Mouse (Mus musculus): ENCODE measurements around the gene Ryk.
A peak's percentile ranks its signal among the peaks of the same experiment; 100 is the strongest.

Gene Ryk

GRCm38 (mm10) chr9:102859399-102859798 is 24.7 kb downstream of the Ryk start:
- no peak for DNase-seq

- no peak for DNase-seq
Measured at GRCm38 (mm10) chr9:102859963-102860362, 25.2 kb downstream of the Ryk start.

GRCm38 (mm10) chr9:102860802-102861469 is 26.2 kb downstream of the Ryk start:
- no peak for DNase-seq

DNA sequence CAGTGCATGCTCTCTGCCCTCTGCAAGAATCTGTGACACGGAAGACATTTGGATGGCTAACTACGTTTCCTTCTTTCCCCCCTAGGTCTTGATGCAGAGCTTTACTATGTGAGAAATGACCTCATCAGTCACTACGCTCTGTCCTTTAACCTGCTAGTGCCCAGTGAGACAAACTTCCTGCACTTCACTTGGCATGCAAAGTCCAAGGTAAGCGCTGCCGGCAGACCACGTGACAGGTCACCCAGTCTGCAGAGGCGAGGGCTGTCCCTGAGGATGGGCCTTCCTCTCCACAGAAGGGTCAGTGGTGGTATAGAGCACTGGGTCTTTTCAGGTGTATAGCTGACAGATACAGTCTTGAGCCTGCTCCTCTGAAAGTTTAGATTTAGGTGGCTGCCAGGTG is 27.1 kb downstream of the Ryk start:
- no peak for DNase-seq

GRCm38 (mm10) chr9:102862260-102862659 is 27.5 kb downstream of the Ryk start:
- no peak for DNase-seq

DNA sequence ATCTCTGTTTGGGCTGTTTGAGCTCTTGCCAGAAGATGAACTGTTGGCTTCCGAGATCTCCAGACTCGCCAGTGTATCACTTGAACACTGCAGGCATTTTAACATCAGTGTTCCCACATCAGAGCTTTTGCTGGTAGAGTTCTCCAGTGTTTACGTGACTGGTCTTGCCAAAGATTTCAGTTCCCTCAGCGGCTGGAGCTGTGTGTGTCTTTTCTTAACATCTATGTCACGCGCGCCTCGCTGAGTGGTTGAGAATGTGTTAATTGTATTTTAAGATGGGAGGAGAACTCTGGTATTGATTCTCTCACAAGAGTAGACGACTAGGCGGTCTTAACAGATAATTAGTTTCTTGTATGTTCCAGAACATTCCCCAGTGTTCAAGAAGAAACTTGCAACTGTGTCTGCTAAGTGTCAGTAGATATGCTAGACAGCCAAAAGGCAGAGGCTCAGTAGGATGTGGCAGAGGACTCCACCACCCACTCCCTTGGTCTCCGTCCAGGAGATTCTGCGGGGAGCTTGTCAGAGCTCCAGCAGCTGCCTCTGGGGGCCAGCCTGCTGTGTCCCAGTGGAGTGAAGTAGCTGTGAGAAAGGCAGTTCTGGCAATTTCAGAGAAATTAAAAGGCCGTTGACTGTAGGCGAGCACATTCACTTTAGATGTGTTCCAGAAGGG is 29.3 kb downstream of the Ryk start:
- DNase-seq: no peak

GRCm38 (mm10) chr9:102864931-102865330 is 30.2 kb downstream of the Ryk start:
- DNase-seq: no peak

- no peak for DNase-seq
Measured at GRCm38 (mm10) chr9:102865946-102866737, 31.4 kb downstream of the Ryk start.

- peak; percentile 77 for DNase-seq
Measured at GRCm38 (mm10) chr9:102866893-102867292, 32.2 kb downstream of the Ryk start.

DNA sequence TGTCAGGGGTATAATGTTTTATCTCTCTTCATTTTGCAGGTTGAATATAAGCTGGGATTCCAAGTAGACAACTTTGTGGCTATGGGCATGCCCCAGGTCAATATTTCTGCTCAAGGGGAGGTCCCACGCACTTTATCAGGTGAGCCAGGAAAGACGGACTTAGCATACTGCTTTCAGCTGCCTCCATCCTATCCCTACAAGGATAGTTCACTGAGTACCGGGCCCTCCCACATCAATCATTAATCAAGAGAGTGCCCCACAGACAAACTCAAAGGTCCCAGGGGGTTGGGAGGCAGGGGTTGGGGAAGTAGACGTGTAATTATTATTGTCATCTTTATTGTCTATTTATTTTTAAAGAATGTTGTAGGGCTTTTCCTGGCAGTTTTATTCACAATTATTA is 32.8 kb downstream of the Ryk start:
- DNase-seq: no peak

- DNase-seq: no peak
Measured at GRCm38 (mm10) chr9:102868451-102868850, 33.7 kb downstream of the Ryk start.

DNA sequence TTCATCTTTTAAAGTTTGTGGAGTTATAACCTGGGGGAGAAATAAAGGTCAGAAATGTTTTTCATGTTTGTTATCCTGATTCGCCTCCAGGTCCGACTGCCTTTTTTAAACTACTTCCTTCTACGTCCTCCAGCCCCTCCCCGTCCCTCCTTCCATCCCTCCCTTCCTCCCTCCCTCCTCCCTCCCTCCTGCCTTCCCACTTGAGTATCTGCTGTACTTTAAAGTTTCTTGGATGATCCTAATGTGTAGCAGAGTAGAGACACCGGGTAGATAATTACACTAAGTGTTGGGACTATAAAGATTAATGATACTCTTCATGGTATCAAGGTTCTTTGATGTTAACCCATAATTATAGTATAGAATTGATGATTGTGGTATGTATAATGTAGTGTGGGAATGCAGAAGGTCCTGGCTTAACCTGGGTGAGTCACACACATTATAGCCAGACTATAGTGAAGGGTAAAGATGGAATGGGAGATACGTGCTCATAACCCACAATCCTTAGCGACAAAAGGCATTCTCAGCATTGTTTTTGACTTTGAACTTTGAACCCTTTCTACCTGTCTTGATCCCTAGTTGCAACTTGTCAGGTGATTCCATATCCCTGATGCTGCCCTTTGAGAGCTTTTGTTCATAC is 41.5 kb downstream of the Ryk start:
- DNase-seq: no peak

GRCm38 (mm10) chr9:102877916-102878315 is 43.2 kb downstream of the Ryk start:
- no peak for DNase-seq

DNA sequence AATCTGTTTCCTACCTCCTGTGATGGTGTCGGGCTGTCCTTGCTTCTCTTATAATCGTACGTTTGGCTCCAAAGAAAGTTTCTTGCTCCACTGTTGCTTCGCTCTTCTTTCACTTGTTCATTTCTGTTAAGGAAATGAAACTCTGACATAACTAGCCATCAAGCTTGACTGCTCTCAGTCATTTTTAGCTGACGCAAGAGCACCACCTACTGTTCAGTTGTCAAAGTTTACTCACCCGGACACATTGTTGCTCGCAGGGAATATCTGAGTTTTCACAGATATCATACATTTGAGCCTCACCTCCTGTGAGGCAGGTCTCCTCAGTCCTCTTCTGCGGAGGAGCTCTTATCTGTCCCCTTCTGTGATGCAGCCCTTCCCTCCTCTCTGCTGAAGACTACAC is 44.8 kb downstream of the Ryk start:
- peak; percentile 49 for DNase-seq

DNA sequence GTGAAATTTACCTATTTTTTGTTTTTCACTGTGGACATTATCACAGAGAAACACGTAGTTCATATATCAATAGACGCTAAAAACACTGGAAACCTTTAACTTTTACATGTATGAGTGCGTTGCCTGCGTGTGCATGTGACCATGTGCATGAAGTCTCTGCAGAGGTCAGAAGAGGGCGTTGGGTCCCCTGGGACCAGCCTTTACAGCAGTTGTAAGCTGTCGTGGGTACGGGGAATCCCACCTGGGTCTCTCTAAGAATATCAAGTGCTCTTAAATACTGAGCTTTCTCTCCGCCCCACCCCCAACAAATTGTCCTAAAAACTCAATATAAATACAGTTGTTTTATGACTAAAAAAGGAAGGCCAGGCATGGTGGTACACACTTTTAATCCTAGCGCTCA is 50.0 kb downstream of the Ryk start:
- no peak for DNase-seq

- DNase-seq: no peak
Measured at GRCm38 (mm10) chr9:102890166-102890565, 55.4 kb downstream of the Ryk start.

GRCm38 (mm10) chr9:102892480-102893355 is 58.0 kb downstream of the Ryk start:
- no peak for DNase-seq

GRCm38 (mm10) chr9:102893356-102893870 is 58.7 kb downstream of the Ryk start:
- no peak for DNase-seq

DNA sequence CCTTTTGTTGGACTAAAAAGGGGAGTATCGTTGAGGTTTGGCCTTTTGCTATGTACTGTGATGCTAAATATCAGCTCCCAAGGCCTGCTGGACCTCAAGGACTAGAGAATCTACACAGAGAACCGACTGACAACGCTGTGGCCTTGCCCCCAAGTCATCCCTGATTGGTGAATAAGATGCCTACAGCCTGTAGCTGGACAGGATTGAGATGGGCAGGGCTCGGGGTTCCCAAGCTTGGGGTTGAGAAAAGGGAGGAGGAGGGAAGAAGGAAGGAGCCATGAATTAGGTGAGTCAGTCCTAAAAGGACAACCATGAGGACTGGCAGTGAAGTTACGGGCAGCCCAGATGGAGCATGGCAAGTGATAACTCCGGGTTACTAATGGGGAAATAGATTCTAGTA is 65.2 kb downstream of the Ryk start:
- no peak for DNase-seq

DNA sequence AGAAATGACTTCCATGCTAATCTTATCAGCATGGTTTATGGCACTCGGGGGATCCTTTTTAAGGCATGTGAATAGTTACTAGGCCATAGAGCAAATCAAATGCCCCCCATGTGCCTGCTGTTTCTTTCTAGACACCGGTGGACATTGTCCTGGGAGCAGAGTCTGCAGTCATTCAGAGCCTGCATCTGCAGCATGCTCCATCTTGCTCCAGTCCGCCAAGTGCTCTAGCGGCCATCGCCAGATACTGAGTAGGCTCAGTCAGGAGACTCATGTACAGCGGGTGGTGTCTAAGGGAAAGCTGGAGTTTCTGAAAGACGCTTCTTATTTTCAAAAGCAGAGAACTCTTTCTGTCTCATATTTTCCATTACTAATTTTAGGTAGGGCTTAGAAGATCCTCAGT is 67.6 kb downstream of the Ryk start:
- no peak for DNase-seq

DNA sequence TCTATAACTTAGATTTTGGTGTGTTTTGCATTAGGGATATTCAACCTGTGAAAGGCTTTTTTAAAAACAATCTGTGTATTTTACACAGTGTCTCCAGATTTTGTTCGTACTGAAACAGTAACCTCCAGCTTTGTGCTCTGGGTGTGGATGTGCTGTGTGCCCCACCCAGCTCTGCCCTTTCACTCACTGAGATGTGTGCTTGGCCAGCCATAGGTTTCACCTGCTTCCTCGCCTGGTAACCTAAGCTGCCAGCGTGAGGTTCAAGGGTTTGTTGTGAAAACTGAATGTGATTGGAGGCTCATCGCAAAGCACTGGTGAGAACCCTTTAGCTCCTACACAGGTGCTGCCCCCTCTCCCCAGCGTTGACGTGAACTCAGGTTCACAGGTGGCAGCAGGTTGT is 70.2 kb downstream of the Ryk start:
- no peak for DNase-seq

DNA sequence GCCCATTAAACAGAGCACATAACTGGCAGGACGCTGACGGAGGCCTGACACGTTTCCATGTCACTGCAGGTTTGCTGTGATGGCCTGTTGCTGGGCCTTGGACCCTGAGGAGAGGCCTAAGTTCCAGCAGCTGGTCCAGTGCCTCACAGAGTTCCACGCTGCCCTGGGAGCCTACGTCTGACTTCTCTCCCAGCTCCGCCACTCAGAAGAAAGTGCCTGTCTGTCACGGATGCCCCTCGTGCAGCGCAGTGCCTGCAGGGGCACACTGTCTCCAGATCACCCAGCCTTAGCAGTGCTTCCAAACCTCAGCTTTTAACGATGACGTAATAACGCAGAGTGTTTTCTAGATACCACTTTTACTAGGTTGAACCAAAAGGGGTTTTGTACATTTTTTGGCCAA is 72.1 kb downstream of the Ryk start:
- no peak for DNase-seq
